Mouse (Mus musculus) brain, adult 2 months (tissue): ENCODE results near the gene Spocd1.

Experiments
- DNase-seq: peaks from one replicate; pipeline ENCODE4 v3.0.0; 2011; ENCODE audit warnings: low read depth, low spot score

Spocd1 gene

DNA sequence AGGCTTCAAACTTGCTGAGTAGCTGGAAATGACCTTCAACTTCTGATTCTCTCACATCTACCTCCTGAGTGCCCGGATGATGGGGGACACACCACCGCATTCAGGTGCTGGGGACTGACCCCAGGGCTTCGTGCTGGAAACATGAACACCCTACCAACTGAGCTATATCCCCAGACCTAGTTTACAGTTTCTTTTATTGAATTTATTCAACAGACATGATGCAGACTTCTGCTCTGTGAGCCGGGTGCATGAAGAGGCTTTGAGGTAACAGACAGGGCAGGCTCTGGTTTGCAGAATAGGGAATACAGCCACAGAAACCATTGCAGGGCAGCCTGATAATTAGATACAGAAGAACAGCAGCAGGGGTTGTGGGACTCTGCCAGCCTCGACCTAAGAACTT lies 10.6 kb upstream of the Spocd1 start:
- DNase-seq = no peak

DNA sequence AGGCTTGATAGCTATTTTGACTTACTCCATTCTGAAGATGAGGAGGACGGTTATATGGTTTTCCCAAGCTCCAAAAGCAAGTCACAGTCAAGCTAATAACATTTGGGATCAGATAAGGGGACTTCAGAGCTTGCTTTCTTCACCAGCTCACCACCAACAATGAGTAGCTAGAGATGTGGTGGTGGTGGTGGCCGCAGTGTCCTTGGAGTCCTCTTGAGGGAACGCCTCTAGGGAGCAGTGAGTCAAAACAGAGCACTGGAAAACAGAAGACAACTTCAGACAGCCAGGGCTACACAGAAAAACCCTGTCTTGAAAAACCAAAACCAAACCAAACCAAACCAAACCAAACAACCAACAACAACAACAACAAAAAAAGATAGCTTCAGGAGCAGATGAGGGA lies 10.1 kb upstream of the Spocd1 start:
- DNase-seq = no peak

DNA sequence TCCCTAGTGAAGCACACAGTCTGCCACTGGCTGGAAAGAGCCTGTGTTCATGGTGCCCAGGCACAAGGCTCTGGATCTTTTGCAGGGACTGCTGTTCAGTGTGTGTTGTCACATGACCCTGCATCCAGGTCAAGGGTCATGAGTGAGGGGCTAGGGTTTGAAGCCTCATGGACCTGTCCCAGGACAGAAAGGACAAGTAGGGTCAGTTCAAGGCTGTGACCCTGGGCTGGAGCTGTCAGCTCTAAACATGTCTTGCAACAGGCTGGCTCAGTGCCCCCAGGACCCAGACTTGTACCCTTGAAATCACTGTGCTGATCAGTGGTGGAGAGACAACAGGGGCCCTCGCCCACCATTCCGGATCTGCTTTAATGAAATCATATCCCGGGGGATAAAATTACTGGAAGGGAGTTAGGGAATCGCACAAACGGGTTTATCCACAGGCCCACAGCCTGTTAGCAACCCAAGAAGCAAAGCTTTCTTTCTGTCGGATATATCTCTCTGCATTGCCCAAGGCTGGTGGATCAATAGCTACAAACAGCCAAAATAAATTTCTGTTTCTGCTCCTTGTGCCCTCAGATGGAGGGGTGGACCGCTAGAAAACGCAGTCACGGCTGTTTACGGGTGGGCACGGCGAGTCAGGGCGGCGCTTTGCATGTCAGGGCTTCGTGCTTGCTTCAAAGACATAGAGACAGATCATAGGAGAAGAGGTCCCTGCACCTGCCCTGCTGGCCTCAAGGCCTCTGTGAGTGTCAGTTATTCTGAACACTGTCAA lies 8.3 kb upstream of the Spocd1 start:
- no peak for DNase-seq

GRCm38 (mm10) chr4:129921314-129921587 lies 7.8 kb upstream of the Spocd1 start:
- no peak for DNase-seq

- DNase-seq = no peak
Measured at GRCm38 (mm10) chr4:129924143-129924542, 4.9 kb upstream of the Spocd1 start.

GRCm38 (mm10) chr4:129924694-129925093 lies 4.4 kb upstream of the Spocd1 start:
- no peak for DNase-seq

- DNase-seq = no peak
Measured at GRCm38 (mm10) chr4:129926544-129926943, 2.5 kb upstream of the Spocd1 start.

DNA sequence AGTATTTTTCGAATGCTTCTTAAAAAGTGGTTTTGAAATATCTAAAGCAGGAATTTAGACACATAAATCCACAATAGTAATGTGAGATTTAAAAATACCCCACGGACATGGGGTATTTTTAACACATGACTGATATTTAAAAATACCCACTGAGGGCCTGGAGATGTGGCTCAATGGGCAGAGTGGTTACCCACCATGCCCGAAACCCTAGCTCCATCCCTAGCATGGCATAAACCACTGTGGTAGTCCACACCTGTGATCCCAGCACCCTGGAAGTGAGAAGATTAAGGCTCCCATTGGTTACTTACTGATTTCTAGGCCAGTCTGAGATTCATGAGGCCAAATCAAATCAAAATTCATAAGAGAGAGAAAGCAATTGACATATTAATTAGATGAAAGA lies 2.0 kb upstream of the Spocd1 start:
- DNase-seq = no peak

DNA sequence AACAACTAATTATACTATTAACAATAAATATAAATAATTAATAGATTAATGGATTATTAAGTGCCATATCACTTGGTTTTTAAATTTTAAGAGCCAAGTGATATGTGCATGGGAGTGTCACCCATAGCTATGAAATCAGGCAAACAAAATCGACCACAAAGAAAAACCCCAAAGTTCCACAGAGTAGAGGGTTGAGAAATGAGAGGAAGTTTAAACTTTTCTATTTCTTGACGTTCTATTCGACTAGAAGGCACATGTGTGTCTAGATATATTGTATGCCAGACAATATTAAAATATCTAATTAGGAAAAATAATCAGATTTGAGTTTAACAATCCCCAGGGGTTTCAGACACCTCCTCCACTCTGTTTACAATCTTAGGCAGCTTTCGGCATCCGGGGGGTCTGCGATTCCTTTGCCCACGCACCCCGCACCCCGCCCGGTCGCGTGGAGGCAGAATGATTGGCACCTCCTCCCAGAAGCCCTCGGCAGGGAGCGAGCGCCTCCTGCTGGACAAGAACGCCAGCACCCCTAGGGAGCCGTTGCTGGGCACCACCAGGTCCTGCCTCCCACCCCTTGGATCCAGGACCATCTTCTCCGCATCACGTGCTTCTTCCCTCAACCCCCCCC lies 811 bp upstream of the Spocd1 start:
- peak; percentile 74 for DNase-seq

DNA sequence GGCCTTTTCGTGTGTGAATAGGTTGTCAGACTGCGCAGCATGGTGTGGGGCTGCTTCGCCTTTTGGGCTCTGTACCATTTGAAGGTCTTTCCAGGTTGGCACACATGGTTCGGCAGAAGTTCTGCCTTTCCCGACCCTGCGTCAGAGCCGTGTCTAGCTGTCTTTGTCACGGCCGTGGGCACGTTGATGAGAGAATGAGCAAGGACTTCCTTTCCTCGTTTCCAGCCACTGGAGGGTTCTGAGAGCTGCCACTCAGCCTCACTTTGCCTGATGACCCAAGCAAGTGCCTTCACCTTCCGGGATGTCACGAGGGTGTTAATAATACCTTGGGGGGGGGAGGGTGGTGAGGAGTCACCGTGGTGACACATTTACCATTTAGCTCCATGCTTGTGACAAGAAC lies 4.6 kb downstream of the Spocd1 start:
- peak; percentile 72 for DNase-seq

GRCm38 (mm10) chr4:129934177-129934855 lies 5.3 kb downstream of the Spocd1 start:
- DNase-seq = peak; percentile 96

DNA sequence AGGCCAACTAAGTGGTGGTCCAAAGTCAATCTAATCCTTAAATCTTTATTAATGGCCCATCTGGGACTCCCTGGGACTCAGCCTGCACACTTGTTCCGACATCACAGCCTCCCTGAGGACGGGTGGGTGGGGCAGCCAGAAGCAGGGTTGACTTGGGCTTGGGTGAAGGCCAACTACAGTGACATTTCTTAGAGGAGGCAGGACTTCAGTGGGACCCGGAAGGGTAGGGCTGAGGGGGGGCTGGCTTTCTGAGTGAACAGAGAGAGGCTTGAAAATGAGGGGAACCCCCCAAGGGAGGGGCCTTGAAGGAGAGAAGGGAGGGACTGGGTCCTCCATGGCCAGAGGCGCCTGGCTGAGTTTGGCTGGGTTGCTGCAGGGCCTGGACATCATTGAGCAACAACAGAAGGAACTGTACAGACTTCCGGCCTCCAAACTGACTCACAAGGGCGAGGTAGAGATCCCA lies 22.3 kb downstream of the Spocd1 start:
- DNase-seq = no peak

DNA sequence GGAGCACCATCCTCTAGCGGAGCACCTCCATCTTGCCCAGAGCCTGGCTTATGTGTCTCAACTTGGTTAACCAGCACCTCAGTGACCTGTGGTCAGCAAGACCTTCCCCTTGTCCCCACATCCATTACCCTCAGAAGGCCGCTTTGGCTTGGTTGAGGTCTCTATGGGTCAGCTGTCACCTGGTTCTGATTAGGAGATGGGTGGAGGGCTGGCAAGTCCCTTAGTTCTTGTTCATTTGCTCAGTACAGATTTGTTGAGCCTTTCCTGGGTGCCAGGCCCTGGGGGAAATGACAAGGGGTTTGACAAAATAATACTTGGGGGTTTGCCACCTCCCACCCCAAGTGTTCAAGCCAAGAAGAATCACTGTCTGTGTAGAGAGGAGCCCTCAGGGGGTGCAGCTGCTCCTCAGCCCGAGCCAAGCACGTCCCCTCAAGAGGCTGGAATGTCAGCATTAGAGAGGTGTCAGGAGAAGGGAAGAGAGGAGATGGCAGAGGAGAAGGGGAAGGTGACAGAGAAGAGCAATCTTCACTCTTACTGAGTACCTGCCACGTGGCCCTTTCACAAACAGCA lies 23.3 kb downstream of the Spocd1 start:
- no peak for DNase-seq

- DNase-seq = no peak
Measured at GRCm38 (mm10) chr4:129954527-129954926, 25.5 kb downstream of the Spocd1 start.

- DNase-seq = peak; percentile 92
Measured at GRCm38 (mm10) chr4:129960180-129960944, 31.3 kb downstream of the Spocd1 start.

GRCm38 (mm10) chr4:129965294-129965693 lies 36.2 kb downstream of the Spocd1 start:
- peak; percentile 40 for DNase-seq

- peak; percentile 65 for DNase-seq
Measured at GRCm38 (mm10) chr4:129966201-129966600, 37.2 kb downstream of the Spocd1 start.

- DNase-seq = peak; percentile 87
Measured at GRCm38 (mm10) chr4:129967024-129968014, 38.3 kb downstream of the Spocd1 start.

- DNase-seq = no peak
Measured at GRCm38 (mm10) chr4:129970168-129970567, 41.1 kb downstream of the Spocd1 start.

- no peak for DNase-seq
Measured at GRCm38 (mm10) chr4:129970861-129971260, 41.8 kb downstream of the Spocd1 start.

GRCm38 (mm10) chr4:129971989-129972388 lies 42.9 kb downstream of the Spocd1 start:
- peak; percentile 30 for DNase-seq
